Mouse (Mus musculus) lung, postnatal 0 days (tissue): Measurements from ENCODE around the gene Pde4d. TPM values are rescaled to one million over a fixed set of nuclear protein-coding genes. Genes with fewer than 3 reads are reported as not detected.

Source experiments
- ATAC-seq: fragments of 200-750 bp; cut with Nextera tagmentation; 2 replicates; pipeline ENCODE4 v1.8.0; 2017; ENCODE audit warnings: moderate library complexity
- DNase-seq: peaks from one replicate; pipeline ENCODE4 v3.0.0-alpha.2; 2016; ENCODE audit warnings: low spot score
- H3K27ac ChIP-seq: fragments of 300-500 bp; sonication (generic); 2 replicates; pipeline ENCODE4 v1.5.1; 2014; ENCODE audit warnings: antibody characterized with exemption, mild to moderate bottlenecking, low read length, mixed read lengths
- H3K27me3 ChIP-seq: fragments of 300-500 bp; sonication (generic); replicated peaks from 2 replicates; pipeline ENCODE4 v1.6.1; 2014; ENCODE audit warnings: low read length, mixed read lengths; ENCODE audit not compliant: insufficient read depth
- H3K36me3 ChIP-seq: fragments of 300-500 bp; sonication (generic); 2 replicates; pipeline ENCODE4 v1.6.1; 2014; ENCODE audit warnings: low read length, mixed read lengths; ENCODE audit not compliant: insufficient read depth
- H3K4me1 ChIP-seq: fragments of 300-500 bp; sonication (generic); 2 replicates; pipeline ENCODE4 v1.6.1; 2014; ENCODE audit warnings: antibody characterized with exemption, low read depth, low read length, mixed read lengths; ENCODE audit not compliant: insufficient read depth
- H3K4me2 ChIP-seq: fragments of 300-500 bp; sonication (generic); replicated peaks from 2 replicates; pipeline ENCODE4 v1.6.1; 2014; ENCODE audit warnings: low read depth, mild to moderate bottlenecking, low read length, moderate library complexity, mixed read lengths
- H3K4me3 ChIP-seq: fragments of 300-500 bp; sonication (generic); 2 replicates; pipeline ENCODE4 v1.5.1; 2014; ENCODE audit warnings: low read depth, low read length
- H3K9ac ChIP-seq: fragments of 300-500 bp; sonication (generic); replicated peaks from 2 replicates; pipeline ENCODE4 v1.6.1; 2014; ENCODE audit warnings: low read depth, mild to moderate bottlenecking
- H3K9me3 ChIP-seq: fragments of 300-500 bp; sonication (generic); 2 replicates; pipeline ENCODE4 v1.6.1; 2016; ENCODE audit warnings: low read length, mixed read lengths
- CTCF ChIP-seq: IDR thresholded peaks from 2 replicates; pipeline ENCODE4 v1.5.1; 2016; ENCODE audit warnings: antibody characterized with exemption, mild to moderate bottlenecking
- EP300 ChIP-seq: IDR thresholded peaks from 2 replicates; pipeline ENCODE4 v1.6.1; 2016; ENCODE audit warnings: antibody characterized with exemption, mild to moderate bottlenecking, control low read depth
- WGBS: fragments of 180-500 bp; shearing (Covaris S2); extraction: QIAGEN DNeasy Blood & Tissue Kit; methylation state at CpG from one replicate; pipeline ENCODE4 v1.1.7; 2014; 5-methylcytosine and 5-hydroxymethylcytosine counted together
- polyA plus RNA-seq: library from polyadenylated mRNA; unstranded; fragments of >200 nt; fragmentation: Nextera tagmentation; extraction: Ambion mirVana; gene quantifications from 2 replicates; pipeline ENCODE4 v1.2.1, GENCODE M21; 2015

Gene Pde4d
- polyA plus RNA-seq, 1 experiment from 2014 or later, result 19.7 TPM

- DNase-seq (no peak), ATAC-seq (no peak)
- Histone ChIP-seq H3K27me3 (no peaks in the 10 kb centered on the region), H3K4me3 (no peak overlapping the region), H3K27ac (no peak overlapping the region), H3K4me2 (no peak overlapping the region), H3K9me3 (no peaks in the 10 kb centered on the region), H3K4me1 (no peaks in the 10 kb centered on the region), H3K9ac (no peak overlapping the region), H3K36me3 (no peaks in the 10 kb centered on the region)
- TF ChIP-seq CTCF (no peak), EP300 (no peak)
- WGBS, result 77% methylated on average over 7 of the region's 7 CpGs
Measured at GRCm38 (mm10) chr13:108860737-108861136, 411.0 kb downstream of the Pde4d start.

DNA sequence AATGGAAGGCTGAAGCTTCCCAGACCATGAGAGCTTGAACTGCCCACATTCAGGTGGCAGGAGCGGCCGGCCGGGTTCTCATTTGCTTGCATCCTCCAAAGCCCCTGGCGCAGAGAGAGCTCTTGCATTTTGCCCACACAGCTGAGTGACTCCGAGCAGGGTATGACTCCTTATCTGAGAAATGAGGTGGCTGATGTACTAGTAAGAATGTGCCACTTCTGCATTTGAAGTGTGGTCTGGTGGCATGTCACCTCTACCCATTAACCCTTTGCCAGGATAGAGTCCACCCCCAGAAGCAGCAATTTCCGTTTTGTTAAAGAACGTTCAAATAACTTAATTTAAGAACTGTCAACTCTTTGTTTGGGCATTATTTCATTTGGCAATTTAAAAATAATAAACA is 412.0 kb downstream of the Pde4d start:
- DNase-seq (no peak), ATAC-seq (no peak)
- TF ChIP-seq CTCF (no peak), EP300 (no peak)
- no peaks in the 10 kb centered on the region for H3K27me3 ChIP-seq
- H3K36me3 ChIP-seq, result no peaks in the 10 kb centered on the region
- no peak overlapping the region for H3K27ac ChIP-seq
- no peak overlapping the region for H3K4me2 ChIP-seq
- H3K4me1 ChIP-seq, result no peaks in the 10 kb centered on the region
- H3K9me3 ChIP-seq, result no peaks in the 10 kb centered on the region
- WGBS, result 71% methylated on average over 7 of the region's 7 CpGs
- no peak overlapping the region for H3K9ac ChIP-seq
- H3K4me3 ChIP-seq, result no peak overlapping the region

GRCm38 (mm10) chr13:108862173-108862572 is 412.4 kb downstream of the Pde4d start:
- H3K27ac ChIP-seq, result no peak overlapping the region
- H3K36me3 ChIP-seq, result no peaks in the 10 kb centered on the region
- WGBS, result 73% methylated on average over 5 of the region's 5 CpGs
- ATAC-seq, result no peak
- H3K9me3 ChIP-seq, result no peaks in the 10 kb centered on the region
- H3K4me3 ChIP-seq, result no peak overlapping the region
- H3K4me1 ChIP-seq, result no peaks in the 10 kb centered on the region
- H3K4me2 ChIP-seq, result no peak overlapping the region
- no peak for DNase-seq
- TF ChIP-seq CTCF, result no peak
- no peak for TF ChIP-seq EP300
- no peaks in the 10 kb centered on the region for H3K27me3 ChIP-seq
- H3K9ac ChIP-seq, result no peak overlapping the region

- H3K4me1 ChIP-seq, result no peaks in the 10 kb centered on the region
- DNase-seq (peak; percentile 8), ATAC-seq (no peak)
- no peaks in the 10 kb centered on the region for H3K27me3 ChIP-seq
- H3K9ac ChIP-seq, result no peak overlapping the region
- 74% methylated on average over 5 of the region's 5 CpGs for WGBS
- TF ChIP-seq EP300, result no peak
- TF ChIP-seq CTCF, result no peak
- H3K4me3 ChIP-seq, result no peak overlapping the region
- no peak overlapping the region for H3K4me2 ChIP-seq
- no peaks in the 10 kb centered on the region for H3K36me3 ChIP-seq
- H3K9me3 ChIP-seq, result no peaks in the 10 kb centered on the region
- no peak overlapping the region for H3K27ac ChIP-seq
Measured at GRCm38 (mm10) chr13:108900160-108900559, 450.4 kb downstream of the Pde4d start.

DNA sequence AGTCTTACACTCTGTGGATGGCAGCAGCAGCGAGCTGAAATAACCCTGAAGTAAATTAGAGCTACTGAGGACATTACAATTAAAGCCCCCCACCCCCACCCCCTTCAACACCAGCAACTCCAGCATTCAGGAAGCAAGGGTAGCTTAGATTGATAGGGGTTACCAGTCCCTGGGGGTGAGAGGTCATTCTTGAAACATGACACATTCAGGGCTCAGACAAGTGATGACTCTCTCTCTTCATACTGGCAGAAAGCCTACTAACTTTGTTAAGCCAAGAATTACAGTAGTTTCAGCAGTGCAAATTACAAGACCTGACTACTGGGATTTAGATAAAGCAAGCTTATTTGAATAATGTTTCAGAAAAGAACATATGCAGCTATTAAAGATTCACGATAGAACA is 455.4 kb downstream of the Pde4d start:
- ATAC-seq (no peak), DNase-seq (no peak)
- Histone ChIP-seq H3K4me1 (no peaks in the 10 kb centered on the region), H3K4me2 (no peak overlapping the region), H3K27me3 (no peaks in the 10 kb centered on the region), H3K9me3 (no peaks in the 10 kb centered on the region), H3K27ac (no peak overlapping the region), H3K9ac (no peak overlapping the region), H3K4me3 (no peak overlapping the region), H3K36me3 (no peaks in the 10 kb centered on the region)
- no peak for TF ChIP-seq EP300
- TF ChIP-seq CTCF, result no peak
- WGBS, result 73% methylated on average over 2 of the region's 2 CpGs

GRCm38 (mm10) chr13:108909193-108909592 is 459.4 kb downstream of the Pde4d start:
- H3K9me3 ChIP-seq, result no peaks in the 10 kb centered on the region
- no peak for ATAC-seq
- H3K27ac ChIP-seq, result no peak overlapping the region

DNA sequence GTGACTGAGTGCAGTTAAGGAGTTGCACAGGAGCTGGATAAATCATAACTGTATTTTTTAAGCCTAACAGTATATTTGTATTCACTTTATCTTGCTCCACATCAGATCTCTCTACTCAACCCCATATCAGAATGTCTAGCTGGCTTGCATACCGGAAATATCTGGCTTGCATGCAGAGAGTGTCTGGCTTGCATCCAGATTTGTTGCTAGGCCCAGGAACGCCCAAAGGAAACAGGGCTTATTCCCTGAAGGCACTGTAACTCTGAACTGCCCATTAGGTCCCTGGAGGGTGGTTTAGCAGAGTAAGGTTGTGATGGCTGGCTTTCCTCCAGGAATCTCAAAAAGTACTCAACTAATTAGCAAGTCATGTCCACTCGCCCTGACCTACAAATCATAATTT is 464.9 kb downstream of the Pde4d start:
- peak; percentile 40; the same call in 1 of the 2 replicates for ATAC-seq
- no peaks in the 10 kb centered on the region for H3K36me3 ChIP-seq
- no peak overlapping the region for H3K4me2 ChIP-seq
- H3K27ac ChIP-seq, result no peak overlapping the region
- DNase-seq, result peak; percentile 50
- H3K4me3 ChIP-seq, result no peak overlapping the region
- TF ChIP-seq CTCF (no peak), EP300 (peak; percentile 58; the same call in 1 of the 2 replicates)
- no peaks in the 10 kb centered on the region for H3K9me3 ChIP-seq
- H3K27me3 ChIP-seq, result no peaks in the 10 kb centered on the region
- 26% methylated on average over 3 of the region's 3 CpGs for WGBS
- no peak overlapping the region for H3K9ac ChIP-seq
- H3K4me1 ChIP-seq, result no peaks in the 10 kb centered on the region; the same call in 1 of the 2 replicates

More at GRCm38 (mm10) chr13:108909193-108909592, 459.4 kb downstream of the Pde4d start:
- TF ChIP-seq EP300 (no peak), CTCF (no peak)
- no peak overlapping the region for H3K4me2 ChIP-seq
- no peaks in the 10 kb centered on the region for H3K36me3 ChIP-seq
- no peak for DNase-seq
- no peak overlapping the region for H3K4me3 ChIP-seq
- H3K9ac ChIP-seq, result no peak overlapping the region
- 93% methylated on average over 2 of the region's 2 CpGs for WGBS
- no peaks in the 10 kb centered on the region for H3K4me1 ChIP-seq
- no peaks in the 10 kb centered on the region for H3K27me3 ChIP-seq
